Mouse (Mus musculus) ES-Bruce4 (cell line): ENCODE data around the gene Edil3. TPM values are rescaled to one million over a fixed set of nuclear protein-coding genes. Genes with fewer than 3 reads are reported as not detected.

Experiments
- H3K27ac ChIP-seq: 2 replicates; pipeline ENCODE4 v1.5.1; 2012; ENCODE audit warnings: low read length, inconsistent platforms; ENCODE audit not compliant: insufficient read depth
- H3K27me3 ChIP-seq: 2 replicates; pipeline ENCODE4 v1.6.1; 2012; ENCODE audit warnings: mild to moderate bottlenecking, low read length, inconsistent platforms; ENCODE audit not compliant: control insufficient read depth, poor library complexity, insufficient read depth, severe bottlenecking
- H3K36me3 ChIP-seq: 2 replicates; pipeline ENCODE4 v1.6.1; 2012; ENCODE audit warnings: inconsistent platforms, mild to moderate bottlenecking, low read length, moderate library complexity; ENCODE audit not compliant: control insufficient read depth, poor library complexity, insufficient read depth, severe bottlenecking
- H3K4me1 ChIP-seq: one replicate; pipeline ENCODE4 v1.8.1; 2011; ENCODE audit warnings: low read length; ENCODE audit not compliant: control insufficient read depth, insufficient read depth
- H3K4me3 ChIP-seq: 2 replicates; pipeline ENCODE4 v1.5.1; 2011; ENCODE audit warnings: low read depth, mild to moderate bottlenecking, low read length
- H3K9ac ChIP-seq: 2 replicates; pipeline ENCODE4 v1.6.1; 2012; ENCODE audit warnings: low read depth, mild to moderate bottlenecking, inconsistent platforms; ENCODE audit not compliant: poor library complexity, severe bottlenecking
- H3K9me3 ChIP-seq: replicated peaks from 2 replicates; pipeline ENCODE4 v1.6.1; 2012; ENCODE audit warnings: mild to moderate bottlenecking, low read length, inconsistent platforms; ENCODE audit not compliant: control insufficient read depth, poor library complexity, insufficient read depth, severe bottlenecking
- CTCF ChIP-seq: IDR thresholded peaks from one replicate; pipeline ENCODE4 v1.8.1; 2011; ENCODE audit warnings: low read depth, low read length
- EP300 ChIP-seq: IDR thresholded peaks from 2 replicates; pipeline ENCODE4 v1.6.1; 2011; ENCODE audit warnings: low read depth, low read length; ENCODE audit not compliant: insufficient read depth
- POLR2A ChIP-seq: IDR thresholded peaks from one replicate; pipeline ENCODE4 v1.8.1; 2011; ENCODE audit warnings: low read length; ENCODE audit not compliant: insufficient read depth
- polyA plus RNA-seq: library from polyadenylated mRNA; stranded (reverse); fragments of >200 nt; gene quantifications from 2 replicates; pipeline ENCODE4 v1.2.4, GENCODE M21; 2011; ENCODE audit warnings: low read depth; ENCODE audit not compliant: missing spikeins, insufficient read depth, insufficient read length

The Edil3 gene
- polyA plus RNA-seq, 1 experiment: 1.0 TPM

DNA sequence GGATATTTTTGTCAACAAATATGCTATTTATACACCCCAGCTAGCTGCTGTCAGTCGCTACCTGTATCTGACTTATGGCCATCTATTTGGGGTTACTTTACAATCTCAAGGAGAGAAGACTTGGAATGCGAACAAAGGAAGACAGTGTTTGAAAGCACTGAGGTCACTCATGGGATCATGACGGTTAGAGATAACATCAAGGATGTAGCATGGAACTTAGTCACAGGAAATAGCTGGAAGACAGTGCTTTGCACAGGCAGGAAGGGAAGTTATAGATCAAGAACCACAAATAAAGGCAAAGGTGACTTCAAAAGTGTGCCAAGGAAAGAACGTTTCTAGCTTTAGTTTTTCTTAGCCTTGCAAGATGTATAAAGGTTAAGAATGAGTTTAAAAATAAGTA is 466.9 kb downstream of the Edil3 start:
- H3K27me3 ChIP-seq: no peaks in the 10 kb centered on the region
- H3K4me3 ChIP-seq: no peak overlapping the region
- H3K9ac ChIP-seq: no peak overlapping the region
- no peaks in the 10 kb centered on the region for H3K4me1 ChIP-seq
- TF ChIP-seq POLR2A: no peak
- TF ChIP-seq CTCF: no peak
- TF ChIP-seq EP300: no peak
- H3K27ac ChIP-seq: no peak overlapping the region
- H3K36me3 ChIP-seq: no peaks in the 10 kb centered on the region
- H3K9me3 ChIP-seq: no peaks in the 10 kb centered on the region

DNA sequence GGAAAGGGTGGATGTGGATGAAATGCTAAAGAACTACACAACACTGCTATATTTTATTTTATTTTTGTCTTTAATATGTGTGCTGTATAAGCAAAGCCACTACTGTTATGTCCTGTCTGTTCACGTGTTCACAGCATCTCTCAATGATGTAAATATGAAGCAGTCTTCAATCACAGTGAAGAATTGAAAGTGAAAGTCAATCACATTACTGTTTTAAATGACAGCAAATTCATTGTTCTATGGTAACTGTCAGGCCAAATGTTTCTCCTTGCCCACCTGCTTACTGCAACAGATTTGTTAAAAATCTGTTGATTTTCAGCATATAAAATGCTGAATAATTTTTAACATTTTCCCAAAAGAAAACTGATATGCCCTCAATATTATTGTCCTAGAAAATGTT is 499.9 kb downstream of the Edil3 start:
- Histone ChIP-seq H3K4me1 (no peaks in the 10 kb centered on the region), H3K4me3 (no peak overlapping the region), H3K9me3 (no peaks in the 10 kb centered on the region), H3K27ac (no peak overlapping the region), H3K9ac (no peak overlapping the region), H3K27me3 (no peaks in the 10 kb centered on the region), H3K36me3 (no peaks in the 10 kb centered on the region)
- TF ChIP-seq EP300 (no peak), POLR2A (no peak), CTCF (no peak)

DNA sequence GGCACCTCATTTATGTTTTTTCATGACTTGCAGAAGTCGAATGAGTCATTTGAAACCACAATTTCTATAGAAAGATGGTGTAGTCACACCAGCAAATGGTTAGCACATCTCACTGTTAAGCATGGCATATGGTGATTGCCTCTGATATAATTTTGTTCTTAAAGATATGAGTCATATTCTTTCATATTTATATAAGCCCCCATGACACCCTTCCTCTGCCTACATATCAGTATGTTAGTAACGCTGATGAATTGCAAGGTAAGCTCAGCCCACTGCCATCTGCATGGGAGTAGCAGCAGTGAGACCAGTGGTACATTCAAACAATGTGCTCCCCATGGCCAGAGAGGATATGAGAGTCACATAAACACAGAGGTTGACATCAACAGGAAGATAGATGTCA is 503.0 kb downstream of the Edil3 start:
- Histone ChIP-seq H3K9me3 (no peaks in the 10 kb centered on the region), H3K4me1 (no peaks in the 10 kb centered on the region), H3K4me3 (no peak overlapping the region), H3K9ac (no peak overlapping the region), H3K27me3 (no peaks in the 10 kb centered on the region), H3K36me3 (no peaks in the 10 kb centered on the region), H3K27ac (no peak overlapping the region)
- TF ChIP-seq POLR2A: no peak
- no peak for TF ChIP-seq EP300
- TF ChIP-seq CTCF: no peak

DNA sequence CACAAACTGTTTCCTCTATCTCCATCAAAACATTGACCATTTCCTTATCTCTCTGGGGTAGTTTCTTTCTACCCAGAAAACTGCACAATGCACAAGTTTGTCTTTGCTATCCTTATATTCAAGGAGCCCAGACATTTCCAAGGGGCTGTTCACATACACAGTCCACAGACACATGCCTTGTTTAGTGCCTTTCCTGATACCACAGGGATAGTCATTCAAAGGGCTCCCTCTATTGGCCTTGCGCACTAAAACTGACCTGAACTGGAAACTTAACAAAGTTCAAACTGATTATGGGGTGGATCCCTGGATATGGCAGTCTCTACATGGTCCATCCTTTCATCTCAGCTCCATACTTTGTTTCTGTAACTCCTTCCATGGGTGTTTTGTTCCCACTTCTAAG is 513.2 kb downstream of the Edil3 start:
- Histone ChIP-seq H3K27ac (no peak overlapping the region), H3K9ac (no peak overlapping the region), H3K4me3 (no peak overlapping the region), H3K4me1 (no peaks in the 10 kb centered on the region), H3K9me3 (no peaks in the 10 kb centered on the region), H3K27me3 (no peaks in the 10 kb centered on the region), H3K36me3 (no peaks in the 10 kb centered on the region)
- TF ChIP-seq POLR2A (no peak), EP300 (no peak), CTCF (no peak)

DNA sequence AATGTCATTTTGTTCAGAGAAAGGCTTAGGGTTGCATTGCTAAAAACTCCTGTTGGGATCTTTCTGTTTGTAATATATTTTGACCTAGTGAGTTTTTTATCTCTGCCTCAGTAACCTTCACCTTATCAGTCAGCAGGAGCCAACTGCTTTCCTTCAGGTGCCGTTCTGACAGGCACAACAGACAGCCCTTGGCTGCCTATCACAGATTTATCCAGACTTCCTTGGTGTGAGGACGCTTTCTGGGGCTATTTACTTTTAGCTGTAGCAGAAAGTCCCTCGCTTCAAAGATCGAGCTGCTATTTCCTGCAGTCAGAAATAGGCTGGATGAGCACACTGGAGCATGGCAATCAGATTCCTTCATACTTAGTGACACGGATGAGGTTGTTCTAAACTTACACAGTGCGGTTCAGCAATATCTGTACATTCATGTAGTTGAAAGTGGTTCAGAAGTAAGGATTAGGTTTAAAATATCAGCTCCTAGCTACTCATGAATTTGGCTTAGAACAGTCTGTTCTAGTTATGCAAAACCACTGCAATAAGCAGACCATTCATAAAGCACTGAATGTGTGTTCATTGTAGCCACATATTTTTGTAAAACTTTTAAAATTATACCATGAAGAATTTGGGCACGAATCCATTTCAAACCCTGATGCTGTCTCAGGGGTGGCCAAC is 514.8 kb downstream of the Edil3 start:
- Histone ChIP-seq H3K27me3 (no peaks in the 10 kb centered on the region), H3K36me3 (no peaks in the 10 kb centered on the region), H3K9me3 (no peaks in the 10 kb centered on the region), H3K4me1 (no peaks in the 10 kb centered on the region), H3K4me3 (no peak overlapping the region), H3K9ac (no peak overlapping the region), H3K27ac (no peak overlapping the region)
- no peak for TF ChIP-seq POLR2A
- TF ChIP-seq EP300: no peak
- no peak for TF ChIP-seq CTCF

DNA sequence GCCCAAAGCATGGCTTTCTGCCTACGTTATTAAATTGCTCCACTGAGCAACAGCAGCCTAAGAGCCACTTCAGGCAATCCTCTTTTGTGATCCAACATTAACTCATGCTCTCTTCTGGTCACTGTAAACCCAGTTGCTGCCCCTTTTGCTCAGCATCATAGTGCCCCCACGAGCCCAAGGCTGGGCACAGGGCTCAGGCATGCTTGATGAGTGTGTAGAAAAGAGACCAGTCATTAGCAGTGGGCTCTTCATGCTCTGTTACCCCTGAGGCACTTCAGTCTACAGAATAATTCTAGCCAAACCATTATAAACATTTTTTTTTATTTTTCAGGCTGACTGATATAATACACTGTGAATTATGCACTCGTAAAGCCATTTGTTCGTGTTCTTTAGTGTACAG is 517.8 kb downstream of the Edil3 start:
- H3K4me1 ChIP-seq: no peaks in the 10 kb centered on the region
- no peaks in the 10 kb centered on the region for H3K27me3 ChIP-seq
- TF ChIP-seq CTCF (no peak), POLR2A (no peak), EP300 (no peak)
- no peak overlapping the region for H3K27ac ChIP-seq
- H3K9me3 ChIP-seq: no peaks in the 10 kb centered on the region
- H3K4me3 ChIP-seq: no peak overlapping the region
- no peak overlapping the region for H3K9ac ChIP-seq
- H3K36me3 ChIP-seq: no peaks in the 10 kb centered on the region
